Mouse (Mus musculus) MEL (cell line): ENCODE results near the gene Gm42715. TPM values are rescaled to one million over a fixed set of nuclear protein-coding genes. Genes with fewer than 3 reads are reported as not detected.

Experiments
- DNase-seq: peaks from one replicate; pipeline ENCODE4 v3.0.0; 2011; ENCODE audit warnings: low read depth, low spot score
- H3K27ac ChIP-seq: 2 replicates; pipeline ENCODE4 v1.5.1; 2012; ENCODE audit warnings: low read depth, mild to moderate bottlenecking, control low read depth, low read length, moderate library complexity; ENCODE audit not compliant: control insufficient read depth
- H3K27me3 ChIP-seq, 2 experiments: fragments of 150-350 bp in 1 of 2; sonication (generic) in 1 of 2; 2 replicates each; pipeline ENCODE4 v1.6.1; 2012; ENCODE audit warnings: low read length in 2 of 2, mild to moderate bottlenecking in 2 of 2, improper control_type of control experiment in 1 of 2, moderate library complexity in 1 of 2; ENCODE audit not compliant: insufficient read depth in 2 of 2, control insufficient read depth in 1 of 2
- H3K36me3 ChIP-seq, 2 experiments: 2 replicates each; pipeline ENCODE4 v1.6.1; 2012 to 2014; ENCODE audit warnings: low read length in 2 of 2, improper control_type of control experiment in 1 of 2, inconsistent platforms in 1 of 2, mild to moderate bottlenecking in 1 of 2; ENCODE audit not compliant: insufficient read depth in 2 of 2, control insufficient read depth in 1 of 2
- H3K4me1 ChIP-seq, 2 experiments: fragments of 150-350 bp in 1 of 2; sonication (generic) in 1 of 2; 2 replicates each; pipeline ENCODE4 v1.6.1; 2012; ENCODE audit warnings: low read length in 2 of 2, improper control_type of control experiment in 1 of 2, mild to moderate bottlenecking in 1 of 2; ENCODE audit not compliant: insufficient read depth in 2 of 2, control insufficient read depth in 1 of 2
- H3K4me3 ChIP-seq, 2 experiments: fragments of 150-350 bp in 1 of 2; sonication (generic) in 1 of 2; 2 replicates each; pipeline ENCODE4 v1.5.1; 2012; ENCODE audit warnings: low read depth in 2 of 2, low read length in 2 of 2, mild to moderate bottlenecking in 2 of 2, moderate library complexity in 2 of 2, control low read depth in 1 of 2, improper control_type of control experiment in 1 of 2; ENCODE audit not compliant: control insufficient read depth in 1 of 2, insufficient read depth in 1 of 2
- H3K79me2 ChIP-seq: 2 replicates; pipeline ENCODE4 v1.6.1; 2012; ENCODE audit warnings: mild to moderate bottlenecking, low read length, moderate library complexity; ENCODE audit not compliant: control insufficient read depth, poor library complexity, insufficient read depth
- H3K9ac ChIP-seq: 2 replicates; pipeline ENCODE4 v1.6.1; 2012; ENCODE audit warnings: low read depth, mild to moderate bottlenecking, control low read depth, low read length, moderate library complexity; ENCODE audit not compliant: control insufficient read depth, poor library complexity, severe bottlenecking
- H3K9me3 ChIP-seq: fragments of 150-350 bp; sonication (generic); replicated peaks from 2 replicates; pipeline ENCODE4 v1.6.1; 2012; ENCODE audit warnings: mild to moderate bottlenecking, low read length, improper control_type of control experiment, moderate library complexity; ENCODE audit not compliant: insufficient read depth
- CHD1 ChIP-seq: IDR thresholded peaks from 2 replicates; pipeline ENCODE4 v1.6.1; 2012; ENCODE audit warnings: low read depth, mild to moderate bottlenecking, inconsistent platforms, low read length, improper control_type of control experiment
- CTCF ChIP-seq, 3 experiments: IDR thresholded peaks in 2 of 3; conservative IDR thresholded peaks in 1 of 3; 2 replicates each; pipeline ENCODE4 v1.5.1; 2011 to 2012; ENCODE audit warnings: low read length in 3 of 3, low read depth in 2 of 3, mild to moderate bottlenecking in 2 of 3, improper control_type of control experiment in 1 of 3, inconsistent platforms in 1 of 3, mixed read lengths in 1 of 3, moderate library complexity in 1 of 3; ENCODE audit not compliant: control insufficient read depth in 1 of 3, insufficient read depth in 1 of 3, poor library complexity in 1 of 3, severe bottlenecking in 1 of 3
- ELF1 ChIP-seq: IDR thresholded peaks from 2 replicates; pipeline ENCODE4 v1.6.1; 2014; ENCODE audit warnings: low read depth, mild to moderate bottlenecking, inconsistent platforms, low read length, improper control_type of control experiment, moderate library complexity
- EP300 ChIP-seq, 2 experiments: IDR thresholded peaks; 2 replicates each; pipeline ENCODE4 v1.6.1; 2011; ENCODE audit warnings: improper control_type of control experiment in 2 of 2, low read length in 2 of 2, low read depth in 1 of 2, mild to moderate bottlenecking in 1 of 2
- ETS1 ChIP-seq: IDR thresholded peaks from 2 replicates; pipeline ENCODE4 v1.6.1; 2012; ENCODE audit warnings: low read depth, mild to moderate bottlenecking, inconsistent platforms, low read length, improper control_type of control experiment, moderate library complexity
- GABPA ChIP-seq: IDR thresholded peaks from 2 replicates; pipeline ENCODE4 v1.6.1; 2012; ENCODE audit warnings: low read depth, mild to moderate bottlenecking, inconsistent platforms, low read length, improper control_type of control experiment, moderate library complexity
- GATA1 ChIP-seq: IDR thresholded peaks from 2 replicates; pipeline ENCODE4 v1.6.1; 2011; ENCODE audit warnings: low read depth, low read length, improper control_type of control experiment
- HCFC1 ChIP-seq: IDR thresholded peaks from 2 replicates; pipeline ENCODE4 v1.6.1; 2012; ENCODE audit warnings: low read depth, mild to moderate bottlenecking, inconsistent platforms, low read length, improper control_type of control experiment, moderate library complexity
- JUND ChIP-seq: IDR thresholded peaks from 2 replicates; pipeline ENCODE4 v1.6.1; 2011; ENCODE audit warnings: low read depth, mild to moderate bottlenecking, improper control_type of control experiment, low read length
- MAFK ChIP-seq: IDR thresholded peaks from 2 replicates; pipeline ENCODE4 v1.6.1; 2011; ENCODE audit warnings: low read depth, mild to moderate bottlenecking, low read length, improper control_type of control experiment, borderline replicate concordance
- MAZ ChIP-seq: IDR thresholded peaks from 2 replicates; pipeline ENCODE4 v1.6.1; 2012; ENCODE audit warnings: low read depth, mild to moderate bottlenecking, inconsistent platforms, low read length, improper control_type of control experiment
- MXI1 ChIP-seq: IDR thresholded peaks from 2 replicates; pipeline ENCODE4 v1.6.1; 2011; ENCODE audit warnings: mild to moderate bottlenecking, low read depth, low read length, improper control_type of control experiment
- MYB ChIP-seq: IDR thresholded peaks from 2 replicates; pipeline ENCODE4 v1.6.1; 2011; ENCODE audit warnings: mild to moderate bottlenecking, low read depth, low read length, improper control_type of control experiment
- MYC ChIP-seq: IDR thresholded peaks from 2 replicates; pipeline ENCODE4 v1.6.1; 2011; ENCODE audit warnings: low read depth, mild to moderate bottlenecking, low read length, improper control_type of control experiment, moderate library complexity
- NRF1 ChIP-seq: IDR thresholded peaks from 2 replicates; pipeline ENCODE4 v1.6.1; 2014; ENCODE audit warnings: low read depth, mild to moderate bottlenecking, inconsistent platforms, low read length, improper control_type of control experiment, moderate library complexity; ENCODE audit not compliant: poor library complexity, insufficient read depth, severe bottlenecking
- POLR2A ChIP-seq, 2 experiments: IDR thresholded peaks; 2 replicates each; pipeline ENCODE4 v1.6.1; 2011 to 2012; ENCODE audit warnings: low read length in 2 of 2, mild to moderate bottlenecking in 2 of 2, control low read depth in 1 of 2, improper control_type of control experiment in 1 of 2, low read depth in 1 of 2, moderate library complexity in 1 of 2; ENCODE audit not compliant: control insufficient read depth in 1 of 2, insufficient read depth in 1 of 2, poor library complexity in 1 of 2
- RAD21 ChIP-seq: IDR thresholded peaks from 2 replicates; pipeline ENCODE4 v1.6.1; 2011; ENCODE audit warnings: mild to moderate bottlenecking, low read depth, low read length, improper control_type of control experiment
- RCOR1 ChIP-seq: IDR thresholded peaks from 2 replicates; pipeline ENCODE4 v1.6.1; 2012; ENCODE audit warnings: low read depth, mild to moderate bottlenecking, inconsistent platforms, low read length, improper control_type of control experiment
- TAL1 ChIP-seq: IDR thresholded peaks from 2 replicates; pipeline ENCODE4 v1.6.1; 2012; ENCODE audit warnings: mild to moderate bottlenecking, inconsistent platforms, low read length, moderate library complexity, mixed read lengths
- TBP ChIP-seq: IDR thresholded peaks from 2 replicates; pipeline ENCODE4 v1.8.0; 2011; ENCODE audit warnings: low read depth, low read length, improper control_type of control experiment
- USF1 ChIP-seq: IDR thresholded peaks from 2 replicates; pipeline ENCODE4 v1.6.1; 2014; ENCODE audit warnings: low read depth, mild to moderate bottlenecking, inconsistent platforms, low read length, improper control_type of control experiment, moderate library complexity
- ZC3H11A ChIP-seq: IDR thresholded peaks from 2 replicates; pipeline ENCODE4 v1.6.1; 2012; ENCODE audit warnings: low read depth, mild to moderate bottlenecking, inconsistent platforms, low read length, improper control_type of control experiment
- ZMIZ1 ChIP-seq: IDR thresholded peaks from 2 replicates; pipeline ENCODE4 v1.6.1; 2012; ENCODE audit warnings: low read depth, mild to moderate bottlenecking, inconsistent platforms, low read length, improper control_type of control experiment, moderate library complexity
- polyA plus RNA-seq, 2 experiments: library from polyadenylated mRNA; stranded (reverse) in 1 of 2; unstranded in 1 of 2; fragments of >175 nt in 1 of 2; fragments of >200 nt in 1 of 2; gene quantifications; 2 replicates each; pipeline versions ENCODE4 v1.2.1 to v1.2.4; 2012; ENCODE audit warnings: low replicate concordance in 2 of 2, low read depth in 1 of 2; ENCODE audit not compliant: insufficient read length in 2 of 2, insufficient read depth in 1 of 2, missing spikeins in 1 of 2
- total RNA-seq: library from RNA; depleted of rRNA; stranded (reverse); fragments of 300-350 nt; gene quantifications from 2 replicates; pipeline ENCODE4 v1.2.3, GENCODE M21; 2012

The Gm42715 gene
- total and polyA plus RNA-seq, 3 experiments = 9.0 to 25.4 TPM; not detected in 1

GRCm38 (mm10) chr7:127513016-127513390 lies 6.4 kb upstream of the Gm42715 start (continued):
- peak; percentile 43; the same call in 1 of the 2 replicates for TF ChIP-seq RCOR1

GRCm38 (mm10) chr7:127513781-127514180 lies 5.6 kb upstream of the Gm42715 start:
- Histone ChIP-seq H3K27me3 (no peaks in the 10 kb centered on the region), H3K9me3 (no peaks in the 10 kb centered on the region), H3K9ac (peak overlapping the region; percentile 62), H3K79me2 (peaks cover 32% of the 10 kb centered on the region), H3K27ac (peak overlapping the region; percentile 85), H3K4me1 (peaks cover 3 to 9% of the 10 kb centered on the region in 2 experiments; a peak in 2 of 4 replicates), H3K36me3 (peaks cover 18 to 35% of the 10 kb centered on the region in 2 experiments), H3K4me3 (peak overlapping the region; percentile 56 to 64)
- no peak for TF ChIP-seq TBP
- no peak for TF ChIP-seq EP300 (IDR thresholded peaks at IDR 0.05; ENCODE audit: low read depth in 1 of 2, low read length in 2 of 2)
- TF ChIP-seq MXI1 = no peak
- no peak for TF ChIP-seq MAFK
- no peak for TF ChIP-seq MYB
- TF ChIP-seq POLR2A (IDR thresholded peaks at IDR 0.05; ENCODE audit: control insufficient read depth in 1 of 2, insufficient read depth in 1 of 2, low read depth in 1 of 2, low read length in 2 of 2, poor library complexity in 1 of 2) = no peak
- no peak for TF ChIP-seq TAL1
- no peak for TF ChIP-seq CHD1
- no peak for TF ChIP-seq RCOR1
- no peak for TF ChIP-seq RAD21
- TF ChIP-seq USF1 = no peak
- TF ChIP-seq CTCF (IDR thresholded peaks at IDR 0.05 in 2 of 3, conservative IDR thresholded peaks at IDR 0.05 in 1 of 3; ENCODE audit: control insufficient read depth in 1 of 3, insufficient read depth in 1 of 3, low read depth in 2 of 3, low read length in 3 of 3, poor library complexity in 1 of 3, severe bottlenecking in 1 of 3) = no peak
- TF ChIP-seq HCFC1 = no peak
- no peak for TF ChIP-seq ETS1
- no peak for TF ChIP-seq ZC3H11A
- no peak for TF ChIP-seq GABPA
- no peak for TF ChIP-seq MAZ
- no peak for TF ChIP-seq ZMIZ1
- DNase-seq = no peak

GRCm38 (mm10) chr7:127515846-127516245 lies 3.5 kb upstream of the Gm42715 start:
- Histone ChIP-seq H3K79me2 (peaks cover 34% of the 10 kb centered on the region), H3K4me1 (peaks cover 3 to 9% of the 10 kb centered on the region in 2 experiments; a peak in 2 of 4 replicates), H3K9ac (no peak overlapping the region), H3K27me3 (no peaks in the 10 kb centered on the region), H3K27ac (no peak overlapping the region), H3K4me3 (no peak overlapping the region), H3K9me3 (no peaks in the 10 kb centered on the region), H3K36me3 (peaks cover 27% of the 10 kb centered on the region in 2 experiments)
- DNase-seq = no peak
- no peak for TF ChIP-seq USF1
- TF ChIP-seq ZC3H11A = no peak
- TF ChIP-seq RAD21 = no peak
- no peak for TF ChIP-seq GATA1
- TF ChIP-seq ZMIZ1 = no peak
- TF ChIP-seq HCFC1 = no peak
- no peak for TF ChIP-seq MYC
- TF ChIP-seq NRF1 = no peak
- no peak for TF ChIP-seq ELF1
- no peak for TF ChIP-seq JUND
- no peak for TF ChIP-seq RCOR1
